Mouse (Mus musculus) intestine, postnatal 0 days (tissue): ENCODE measurements around the gene Pimreg. TPM values are rescaled to one million over a fixed set of nuclear protein-coding genes. Genes with fewer than 3 reads are reported as not detected.

Source experiments
- ATAC-seq: fragments of 200-750 bp; cut with Nextera tagmentation; 2 replicates; pipeline ENCODE4 v1.8.0; 2017; ENCODE audit warnings: mild to moderate bottlenecking, moderate TSS enrichment, moderate library complexity
- H3K27ac ChIP-seq: fragments of 300-500 bp; sonication (generic); 2 replicates; pipeline ENCODE4 v1.5.1; 2014; ENCODE audit warnings: mild to moderate bottlenecking, low read depth, low read length, moderate library complexity
- H3K27me3 ChIP-seq: fragments of 300-500 bp; sonication (generic); replicated peaks from 2 replicates; pipeline ENCODE4 v1.6.1; 2014; ENCODE audit warnings: low read length, mixed read lengths; ENCODE audit not compliant: control insufficient read depth, insufficient read depth
- H3K36me3 ChIP-seq: fragments of 300-500 bp; sonication (generic); 2 replicates; pipeline ENCODE4 v1.6.1; 2014; ENCODE audit warnings: mild to moderate bottlenecking, moderate library complexity; ENCODE audit not compliant: control insufficient read depth, insufficient read depth
- H3K4me1 ChIP-seq: fragments of 300-500 bp; sonication (generic); replicated peaks from 2 replicates; pipeline ENCODE4 v1.6.1; 2014; ENCODE audit warnings: antibody characterized with exemption, low read length, mixed read lengths; ENCODE audit not compliant: control insufficient read depth, insufficient read depth
- H3K4me2 ChIP-seq: fragments of 300-500 bp; sonication (generic); replicated peaks from 2 replicates; pipeline ENCODE4 v1.6.1; 2014; ENCODE audit warnings: low read depth, mild to moderate bottlenecking, moderate library complexity
- H3K4me3 ChIP-seq: fragments of 300-500 bp; sonication (generic); 2 replicates; pipeline ENCODE4 v1.5.1; 2014; ENCODE audit warnings: low read depth, low read length
- H3K9ac ChIP-seq: fragments of 300-500 bp; sonication (generic); 2 replicates; pipeline ENCODE4 v1.6.1; 2014; ENCODE audit warnings: mild to moderate bottlenecking, low read depth, low read length
- H3K9me3 ChIP-seq: fragments of 300-500 bp; sonication (generic); 2 replicates; pipeline ENCODE4 v1.6.1; 2016; ENCODE audit warnings: mixed run types; ENCODE audit not compliant: control insufficient read depth
- CTCF ChIP-seq: sonication (generic); IDR thresholded peaks from 2 replicates; pipeline ENCODE4 v1.5.1; 2016; ENCODE audit warnings: low read depth, mild to moderate bottlenecking, control low read depth, antibody characterized with exemption, moderate library complexity
- WGBS: fragments of 180-500 bp; shearing (Covaris S2); extraction: QIAGEN DNeasy Blood & Tissue Kit; methylation state at CpG from one replicate; pipeline ENCODE4 v1.1.7; 2014; 5-methylcytosine and 5-hydroxymethylcytosine counted together
- polyA plus RNA-seq: library from polyadenylated mRNA; unstranded; fragments of >200 nt; fragmentation: Nextera tagmentation; extraction: Ambion mirVana; gene quantifications from 2 replicates; pipeline ENCODE4 v1.2.1, GENCODE M21; 2015

The Pimreg gene
- polyA plus RNA-seq, 1 experiment from 2014 or later, result 17.4 TPM

DNA sequence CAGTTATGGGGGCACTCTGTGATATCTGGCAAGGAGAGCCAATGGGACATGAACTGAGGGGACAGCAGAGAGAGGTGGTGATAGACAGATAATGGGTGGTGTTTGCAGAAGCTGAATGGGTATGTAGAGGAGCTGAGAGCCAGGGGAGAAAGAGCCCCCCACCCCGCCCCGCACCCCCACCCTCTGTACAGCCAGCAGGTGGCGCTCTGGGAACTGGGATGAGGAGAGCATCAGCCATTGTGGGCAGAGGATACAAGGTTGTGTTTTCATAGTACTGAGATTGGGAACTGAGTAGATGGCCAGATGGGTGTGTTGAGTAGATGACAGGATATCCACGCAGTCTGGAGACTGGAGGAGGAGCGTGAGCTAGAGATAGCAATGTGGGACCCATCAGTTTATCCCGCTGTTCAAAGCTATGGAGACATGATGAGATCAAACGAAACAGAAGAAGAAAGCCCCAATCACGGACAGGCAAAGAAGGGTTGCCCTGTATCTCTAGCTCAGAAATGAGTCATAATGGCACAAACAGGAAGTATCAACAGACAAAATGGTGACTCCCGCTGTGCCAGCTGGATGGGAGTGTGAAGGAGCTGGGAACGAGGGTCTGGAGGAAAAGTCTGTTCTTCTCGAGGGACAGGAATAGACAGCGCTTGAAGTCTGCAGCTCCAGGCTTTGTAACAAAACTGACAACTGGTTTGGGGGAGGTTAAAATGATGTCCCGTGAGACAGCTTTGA lies 25.1 kb upstream of the Pimreg start:
- no peaks in the 10 kb centered on the region for H3K9me3 ChIP-seq
- no peaks in the 10 kb centered on the region for H3K27me3 ChIP-seq
- no peak overlapping the region for H3K27ac ChIP-seq
- H3K4me3 ChIP-seq, result no peak overlapping the region
- no peak overlapping the region for H3K9ac ChIP-seq
- ATAC-seq, result no peak
- H3K4me1 ChIP-seq, result no peaks in the 10 kb centered on the region
- WGBS, result 78% methylated on average over 13 of the region's 13 CpGs
- no peak for TF ChIP-seq CTCF
- no peak overlapping the region for H3K4me2 ChIP-seq
- no peaks in the 10 kb centered on the region for H3K36me3 ChIP-seq

DNA sequence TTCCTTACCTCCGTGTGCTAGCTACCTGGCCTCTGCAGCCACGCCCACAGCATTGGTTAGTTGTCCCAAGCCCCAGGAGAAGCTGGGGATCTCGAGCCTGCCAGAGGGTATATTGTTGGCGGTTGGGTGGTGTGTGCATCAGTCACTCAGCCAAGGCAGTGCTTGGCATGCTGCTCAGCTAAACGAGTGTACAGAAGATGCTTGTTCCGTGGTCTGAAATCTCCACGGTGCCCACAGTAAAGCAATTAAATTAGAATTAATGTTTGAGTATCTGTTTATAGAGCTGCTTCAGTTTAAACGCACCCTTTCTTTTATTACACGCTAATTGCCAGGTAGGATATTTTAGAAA lies 24.6 kb upstream of the Pimreg start:
- H3K9ac ChIP-seq, result no peak overlapping the region
- H3K27ac ChIP-seq, result no peak overlapping the region
- no peak for ATAC-seq
- no peaks in the 10 kb centered on the region for H3K9me3 ChIP-seq
- H3K27me3 ChIP-seq, result no peaks in the 10 kb centered on the region
- H3K4me1 ChIP-seq, result no peaks in the 10 kb centered on the region
- H3K36me3 ChIP-seq, result no peaks in the 10 kb centered on the region
- H3K4me2 ChIP-seq, result no peak overlapping the region
- TF ChIP-seq CTCF, result no peak
- WGBS, result 63% methylated on average over 9 of the region's 9 CpGs
- no peak overlapping the region for H3K4me3 ChIP-seq

- H3K4me3 ChIP-seq, result no peak overlapping the region
These were observed 20.8 kb upstream of the Pimreg start for GRCm38 (mm10) chr11:72021015-72021414.

GRCm38 (mm10) chr11:72022827-72023226 lies 19.0 kb upstream of the Pimreg start:
- TF ChIP-seq CTCF, result no peak
- no peak overlapping the region for H3K4me3 ChIP-seq
- no peak overlapping the region for H3K4me2 ChIP-seq
- WGBS, result 71% methylated on average over 6 of the region's 6 CpGs
- no peak overlapping the region for H3K9ac ChIP-seq
- no peaks in the 10 kb centered on the region for H3K36me3 ChIP-seq
- no peaks in the 10 kb centered on the region for H3K4me1 ChIP-seq
- ATAC-seq, result no peak
- H3K27me3 ChIP-seq, result no peaks in the 10 kb centered on the region
- H3K9me3 ChIP-seq, result no peaks in the 10 kb centered on the region
- H3K27ac ChIP-seq, result no peak overlapping the region

More at GRCm38 (mm10) chr11:72021015-72021414, 20.8 kb upstream of the Pimreg start:
- H3K9ac ChIP-seq, result no peak overlapping the region
- H3K36me3 ChIP-seq, result no peaks in the 10 kb centered on the region
- 45% methylated on average over 4 of the region's 4 CpGs for WGBS
- no peak for TF ChIP-seq CTCF
- no peak overlapping the region for H3K4me2 ChIP-seq
- no peaks in the 10 kb centered on the region for H3K9me3 ChIP-seq
- ATAC-seq, result no peak
- no peaks in the 10 kb centered on the region for H3K27me3 ChIP-seq
- H3K4me1 ChIP-seq, result no peaks in the 10 kb centered on the region
- H3K27ac ChIP-seq, result no peak overlapping the region

- Histone ChIP-seq H3K27ac (no peak overlapping the region), H3K9ac (no peak overlapping the region), H3K4me3 (no peak overlapping the region), H3K36me3 (no peaks in the 10 kb centered on the region), H3K4me1 (no peaks in the 10 kb centered on the region), H3K27me3 (no peaks in the 10 kb centered on the region), H3K4me2 (no peak overlapping the region), H3K9me3 (no peaks in the 10 kb centered on the region)
- ATAC-seq, result no peak
- 32% methylated on average over 9 of the region's 10 CpGs for WGBS
- peak; percentile 62 for TF ChIP-seq CTCF
These were observed 18.3 kb upstream of the Pimreg start for GRCm38 (mm10) chr11:72023581-72023980.

DNA sequence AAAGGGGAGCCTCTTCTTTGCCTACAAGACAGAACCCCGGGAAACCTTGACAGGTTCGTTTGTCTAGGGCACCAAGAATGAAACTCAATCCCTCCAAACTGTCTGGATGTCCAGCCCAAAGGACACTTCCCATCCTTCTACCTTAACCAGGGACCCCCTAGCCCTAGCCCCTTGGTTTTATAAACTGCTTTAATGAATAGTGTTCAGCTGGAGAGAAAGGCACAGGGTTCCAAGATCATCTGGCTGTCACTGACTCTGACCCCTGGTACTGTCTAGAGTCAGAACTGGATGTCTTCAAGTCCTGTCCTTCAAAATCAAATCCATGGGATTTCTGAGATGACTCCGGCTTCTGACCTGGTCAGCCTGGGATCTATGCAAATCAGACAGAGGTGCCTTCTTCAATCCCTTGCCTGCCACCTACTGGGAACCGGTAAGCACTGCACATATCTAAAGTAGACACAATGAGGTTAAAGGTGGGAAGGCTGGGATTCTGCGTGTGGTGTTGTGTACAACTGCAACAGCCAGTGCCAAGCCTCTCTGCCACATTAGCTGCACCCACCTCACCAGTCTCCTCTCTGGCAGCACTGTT lies 17.5 kb upstream of the Pimreg start:
- WGBS, result 22% methylated on average over 5 of the region's 5 CpGs

More for the DNA sequence above, 17.5 kb upstream of the Pimreg start:
- TF ChIP-seq CTCF, result peak; percentile 89
- Histone ChIP-seq H3K4me1 (no peaks in the 10 kb centered on the region), H3K27ac (no peak overlapping the region), H3K27me3 (no peaks in the 10 kb centered on the region), H3K4me3 (no peak overlapping the region), H3K36me3 (no peaks in the 10 kb centered on the region), H3K9me3 (no peaks in the 10 kb centered on the region), H3K4me2 (no peak overlapping the region), H3K9ac (no peak overlapping the region)
- no peak for ATAC-seq
